18 mouse cellular contexts compared by ENCODE assay signal in genomic region chr11:8725505-8725904, GRCm38 (mm10).
"Had no signal": no experiment of that assay in that cellular context is flagged by ENCODE, and none has a peak within 500 bp of the region (broad histone marks: within the 10 kb centered on the region; RNA-seq: fewer than 3 reads in every experiment).

No protein-coding gene starts in this region.

- H3K27me3 ChIP-seq: limb, embryonic 13.5 days; lung, embryonic 15.5 days; midbrain, embryonic 12.5 days; midbrain, embryonic 15.5 days; neural tube, embryonic 13.5 days; stomach, embryonic 15.5 days had no signal

- H3K9me3 ChIP-seq: limb, embryonic 10.5 days; limb, embryonic 13.5 days; lung, embryonic 15.5 days; midbrain, embryonic 12.5 days; midbrain, embryonic 15.5 days; neural tube, embryonic 13.5 days; stomach, embryonic 15.5 days had no signal

- H3K4me1 ChIP-seq: lung, embryonic 15.5 days; midbrain, embryonic 15.5 days; neural tube, embryonic 13.5 days; stomach, embryonic 15.5 days had no signal

- H3K9ac ChIP-seq: limb, embryonic 13.5 days; lung, embryonic 15.5 days; midbrain, embryonic 12.5 days; midbrain, embryonic 15.5 days; neural tube, embryonic 13.5 days; stomach, embryonic 15.5 days had no signal

- ATAC-seq: midbrain, embryonic 15.5 days had no signal

- DNase-seq: kidney, adult 18-20 months; kidney, adult 9 months; kidney, postnatal 14 days; kidney, postnatal 4 days; lung, adult 18-20 months; lung, postnatal 10 days; lung, postnatal 36 days; retina, postnatal 1 day; right cerebral cortex, postnatal 25 days; spleen, adult 18-20 months; thymus, postnatal 25 days had no signal

- H3K4me2 ChIP-seq: limb, embryonic 13.5 days; lung, embryonic 15.5 days; midbrain, embryonic 12.5 days; midbrain, embryonic 15.5 days; neural tube, embryonic 13.5 days; stomach, embryonic 15.5 days had no signal

- H3K27ac ChIP-seq: limb, embryonic 10.5 days; limb, embryonic 13.5 days; lung, embryonic 15.5 days; midbrain, embryonic 12.5 days; midbrain, embryonic 15.5 days; neural tube, embryonic 13.5 days; stomach, embryonic 15.5 days had no signal

- H3K4me3 ChIP-seq: limb, embryonic 10.5 days; limb, embryonic 13.5 days; lung, embryonic 15.5 days; midbrain, embryonic 12.5 days; midbrain, embryonic 15.5 days; neural tube, embryonic 13.5 days; stomach, embryonic 15.5 days had no signal

- H3K36me3 ChIP-seq: limb, embryonic 10.5 days; limb, embryonic 13.5 days; lung, embryonic 15.5 days; midbrain, embryonic 12.5 days; midbrain, embryonic 15.5 days; neural tube, embryonic 13.5 days; stomach, embryonic 15.5 days had no signal
